Mouse (Mus musculus): ENCODE data around the gene Mindy2. TPM values are rescaled to one million over a fixed set of nuclear protein-coding genes. Genes with fewer than 3 reads are reported as not detected.

Mindy2 gene
- total and polyA plus RNA-seq, 2 experiments from 2014 or later: 20.4 to 35.9 TPM

DNA sequence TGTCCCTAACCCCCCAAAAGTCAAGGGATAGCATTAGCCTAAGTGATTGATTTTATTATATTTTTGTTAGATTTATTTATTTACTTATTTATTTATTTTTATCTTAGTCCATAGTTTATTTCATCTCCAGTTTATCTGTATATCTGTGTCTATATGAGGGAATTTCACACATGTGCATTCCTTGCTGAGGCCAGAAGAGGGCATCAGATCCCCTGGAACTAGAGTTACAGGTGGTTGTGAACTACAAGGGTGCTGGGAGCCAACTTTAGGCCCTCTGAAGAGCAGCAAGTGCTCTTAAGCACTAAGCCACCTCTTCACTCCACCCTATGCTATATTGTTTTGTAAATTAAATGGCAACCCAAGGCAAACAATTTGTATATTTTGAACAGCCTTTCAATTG lies 11.1 kb upstream of the Mindy2 start:
- no peaks in the 10 kb centered on the region for H3K4me1 ChIP-seq (ENCODE audit: insufficient read depth, low read length)
- no peak overlapping the region for H3K4me3 ChIP-seq (ENCODE audit: low read length)
- H3K36me3 ChIP-seq (ENCODE audit: insufficient read depth, low read length): no peaks in the 10 kb centered on the region
- H3K27ac ChIP-seq: no peak overlapping the region
- no peaks in the 10 kb centered on the region for H3K9me3 ChIP-seq (ENCODE audit: low read length)
- H3K27me3 ChIP-seq (ENCODE audit: insufficient read depth, low read length): no peaks in the 10 kb centered on the region
- no peak overlapping the region for H3K9ac ChIP-seq (replicated peaks; ENCODE audit: low read length)
- DNase-seq (ENCODE audit: low spot score) (no peak), ATAC-seq (no peak)
- TF ChIP-seq CTCF (IDR thresholded peaks at IDR 0.05; ENCODE audit: low read depth): peak; percentile 50
- no peak overlapping the region for H3K4me2 ChIP-seq (ENCODE audit: low read depth, low read length)

DNA sequence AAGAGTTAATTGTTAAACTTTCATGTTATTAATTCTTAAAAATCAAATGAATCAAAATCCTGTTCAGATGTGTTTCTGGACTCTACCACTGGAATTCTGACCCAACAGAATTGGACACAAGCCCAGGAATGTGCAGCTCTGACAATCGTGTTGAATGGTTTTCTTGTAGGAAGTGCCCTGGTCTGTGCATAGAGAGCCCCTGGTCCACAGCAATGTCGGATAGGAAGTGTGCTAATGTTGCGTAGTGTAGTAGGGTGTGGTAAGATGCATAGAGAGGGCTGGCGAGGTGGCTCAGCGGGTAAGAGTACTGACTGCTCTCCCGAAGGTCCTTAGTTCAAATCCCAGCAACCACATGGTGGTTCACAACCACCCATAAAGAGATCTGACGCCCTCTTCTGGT lies 9.8 kb upstream of the Mindy2 start:
- no peak overlapping the region for H3K4me2 ChIP-seq (ENCODE audit: low read depth, low read length)
- no peaks in the 10 kb centered on the region for H3K36me3 ChIP-seq (ENCODE audit: insufficient read depth, low read length)
- ATAC-seq (no peak), DNase-seq (ENCODE audit: low spot score) (no peak)
- WGBS: 70% methylated on average over 7 of the region's 7 CpGs
- no peak overlapping the region for H3K9ac ChIP-seq (replicated peaks; ENCODE audit: low read length)
- no peaks in the 10 kb centered on the region for H3K9me3 ChIP-seq (ENCODE audit: low read length)
- H3K4me3 ChIP-seq (ENCODE audit: low read length): no peak overlapping the region
- H3K27ac ChIP-seq: no peak overlapping the region
- no peaks in the 10 kb centered on the region for H3K4me1 ChIP-seq (ENCODE audit: insufficient read depth, low read length)
- H3K27me3 ChIP-seq (ENCODE audit: insufficient read depth, low read length): no peaks in the 10 kb centered on the region
- TF ChIP-seq CTCF (IDR thresholded peaks at IDR 0.05; ENCODE audit: low read depth): no peak

DNA sequence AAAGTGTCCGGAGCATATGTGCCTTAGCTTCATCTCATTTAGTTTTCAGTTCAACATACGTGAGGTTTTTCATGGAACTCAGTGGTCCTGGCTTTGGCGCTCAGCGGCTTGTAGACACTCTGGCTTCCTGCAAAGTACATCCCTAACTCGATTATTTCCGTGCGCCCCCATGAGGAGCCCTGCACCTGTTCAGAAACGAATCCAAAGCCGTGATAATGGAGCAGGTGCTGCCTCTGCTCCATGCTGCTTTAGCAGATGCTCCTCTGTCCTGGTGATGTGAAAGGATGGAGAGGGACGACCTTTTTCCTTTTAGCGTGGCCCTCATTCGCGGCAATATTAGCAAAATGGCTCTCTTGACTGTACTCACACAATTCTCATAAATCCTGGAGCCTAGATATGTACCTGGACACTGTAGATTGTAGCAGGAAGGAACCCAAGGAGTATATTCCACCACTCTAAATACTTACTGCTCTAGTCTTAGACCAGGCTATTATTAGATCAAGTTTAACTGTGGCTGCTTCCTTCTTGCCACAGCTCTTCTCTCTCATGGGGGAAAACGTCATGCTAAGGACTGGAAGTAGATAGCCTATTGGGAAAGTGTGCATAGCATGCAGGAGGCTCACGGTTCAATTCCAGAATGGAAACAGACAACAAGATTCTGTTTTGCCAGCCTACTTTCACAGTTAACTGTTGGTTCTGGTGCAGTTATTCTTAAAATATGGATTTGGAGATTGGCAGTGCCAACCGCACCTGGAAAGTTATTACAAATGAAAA lies 8.6 kb upstream of the Mindy2 start:
- TF ChIP-seq CTCF (IDR thresholded peaks at IDR 0.05; ENCODE audit: low read depth): no peak; the same call in 1 of the 2 replicates
- H3K36me3 ChIP-seq (ENCODE audit: insufficient read depth, low read length): no peaks in the 10 kb centered on the region
- no peaks in the 10 kb centered on the region for H3K4me1 ChIP-seq (ENCODE audit: insufficient read depth, low read length)
- no peak overlapping the region for H3K4me2 ChIP-seq (ENCODE audit: low read depth, low read length)
- no peaks in the 10 kb centered on the region for H3K9me3 ChIP-seq (ENCODE audit: low read length)
- no peaks in the 10 kb centered on the region for H3K27me3 ChIP-seq (ENCODE audit: insufficient read depth, low read length)
- DNase-seq (ENCODE audit: low spot score) (peak; percentile 66), ATAC-seq (peak; percentile 61; the same call in 1 of the 2 replicates)
- H3K4me3 ChIP-seq (ENCODE audit: low read length): no peak overlapping the region
- H3K9ac ChIP-seq (replicated peaks; ENCODE audit: low read length): no peak overlapping the region
- 54% methylated on average over 16 of the region's 16 CpGs for WGBS
- no peak overlapping the region; the same call in 1 of the 2 replicates for H3K27ac ChIP-seq

GRCm38 (mm10) chr9:70664847-70665246 lies 7.9 kb upstream of the Mindy2 start:
- DNase-seq (ENCODE audit: low spot score) (no peak), ATAC-seq (no peak)
- 83% methylated on average over 4 of the region's 4 CpGs for WGBS
- no peak for TF ChIP-seq CTCF (IDR thresholded peaks at IDR 0.05; ENCODE audit: low read depth)
- Histone ChIP-seq H3K27ac (no peak overlapping the region), H3K9me3 (ENCODE audit: low read length) (no peaks in the 10 kb centered on the region), H3K9ac (replicated peaks; ENCODE audit: low read length) (no peak overlapping the region), H3K4me2 (ENCODE audit: low read depth, low read length) (no peak overlapping the region), H3K4me3 (ENCODE audit: low read length) (no peak overlapping the region), H3K36me3 (ENCODE audit: insufficient read depth, low read length) (no peaks in the 10 kb centered on the region), H3K27me3 (ENCODE audit: insufficient read depth, low read length) (no peaks in the 10 kb centered on the region), H3K4me1 (ENCODE audit: insufficient read depth, low read length) (no peaks in the 10 kb centered on the region)

DNA sequence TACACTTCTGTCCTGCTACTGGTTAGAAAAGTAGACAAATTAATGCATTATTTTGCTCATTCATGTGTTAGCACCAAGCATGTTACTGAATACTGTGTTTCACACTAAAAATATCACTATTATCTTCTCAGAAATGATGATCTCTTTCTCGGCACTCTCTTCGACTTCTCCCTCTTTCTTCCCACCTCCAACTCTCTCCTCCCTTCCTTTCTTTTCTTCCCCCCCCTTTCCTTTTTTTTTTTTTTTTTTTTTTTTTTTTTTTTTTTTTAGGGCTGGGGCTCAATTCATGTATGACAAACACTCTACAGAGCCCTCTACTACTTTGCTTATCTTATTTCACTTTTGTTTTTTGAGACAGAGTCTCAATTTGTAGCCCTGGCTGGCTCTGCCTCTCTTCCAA lies 1.3 kb upstream of the Mindy2 start:
- Histone ChIP-seq H3K9ac (replicated peaks; ENCODE audit: low read length) (no peak overlapping the region), H3K36me3 (ENCODE audit: insufficient read depth, low read length) (no peaks in the 10 kb centered on the region), H3K4me2 (ENCODE audit: low read depth, low read length) (no peak overlapping the region), H3K27ac (no peak overlapping the region), H3K9me3 (ENCODE audit: low read length) (no peaks in the 10 kb centered on the region), H3K27me3 (ENCODE audit: insufficient read depth, low read length) (no peaks in the 10 kb centered on the region), H3K4me1 (ENCODE audit: insufficient read depth, low read length) (peaks cover 4% of the 10 kb centered on the region), H3K4me3 (ENCODE audit: low read length) (no peak overlapping the region)
- 69% methylated on average over 2 of the region's 2 CpGs for WGBS
- ATAC-seq: no peak
- no peak for DNase-seq (ENCODE audit: low spot score)
- no peak for TF ChIP-seq CTCF (IDR thresholded peaks at IDR 0.05; ENCODE audit: low read depth)

DNA sequence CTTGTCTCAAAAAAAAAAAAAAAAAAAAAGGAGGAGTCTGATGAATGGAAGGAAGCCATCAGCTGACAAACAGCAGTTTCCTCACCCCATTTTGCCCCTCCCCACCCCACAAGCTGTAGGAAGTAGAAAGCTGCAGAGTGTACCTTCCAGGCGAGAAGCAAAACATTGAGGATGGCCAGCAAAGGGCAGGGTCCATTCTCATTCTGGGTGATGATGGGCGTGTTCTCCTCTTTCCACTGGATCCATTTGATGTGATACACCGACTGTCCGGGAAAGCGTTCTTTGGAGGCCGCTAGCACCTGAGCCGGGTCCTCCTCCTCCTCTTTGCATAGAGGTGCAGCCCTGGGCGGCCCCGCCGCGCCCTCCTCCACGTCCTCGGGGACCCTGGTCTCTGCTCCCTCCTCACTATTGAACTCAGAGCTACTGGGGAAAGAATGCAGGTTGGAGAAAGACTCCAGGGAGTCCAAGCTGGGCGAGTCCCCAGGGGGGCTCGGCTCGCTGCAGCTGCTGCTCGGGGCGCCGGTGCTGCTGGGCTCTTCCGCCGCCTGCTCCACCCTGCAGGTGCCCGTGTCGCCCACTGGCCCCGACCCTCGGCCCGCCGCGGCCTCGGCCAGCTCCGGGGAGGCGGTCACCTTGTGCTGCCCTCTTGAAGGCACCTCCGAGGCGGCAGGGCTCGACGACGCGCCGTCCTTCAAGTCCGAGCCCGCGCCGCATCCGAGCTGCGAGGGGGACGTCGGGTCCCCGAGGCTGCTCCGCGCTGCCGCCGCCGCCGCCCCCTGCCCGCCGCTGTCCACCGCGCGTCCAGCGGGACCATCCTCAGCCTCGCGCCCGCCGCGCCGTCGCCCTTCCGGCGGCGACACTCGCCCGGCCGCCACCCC lies 605 bp downstream of the Mindy2 start, which contains the start of gene Gm10642:
Gm10642 (plus strand) TSS at position 122 of the 878 bp plus-strand sequence.
- Histone ChIP-seq H3K4me2 (ENCODE audit: low read depth, low read length) (peak within 1 kb of the TSS; percentile 62), H3K4me3 (ENCODE audit: low read length) (peak within 1 kb of the TSS; percentile 99), H3K9ac (replicated peaks; ENCODE audit: low read length) (peak within 1 kb of the TSS; percentile 94), H3K9me3 (ENCODE audit: low read length) (no peaks in the 10 kb centered on the region), H3K36me3 (ENCODE audit: insufficient read depth, low read length) (no peaks in the 10 kb centered on the region), H3K4me1 (ENCODE audit: insufficient read depth, low read length) (peaks cover 10% of the 10 kb centered on the region), H3K27me3 (ENCODE audit: insufficient read depth, low read length) (no peaks in the 10 kb centered on the region), H3K27ac (peak within 1 kb of the TSS; percentile 97)
- TF ChIP-seq CTCF (IDR thresholded peaks at IDR 0.05; ENCODE audit: low read depth): no peak
- peak; percentile 76 for DNase-seq (ENCODE audit: low spot score)
- under 1% methylated on average over 61 of the region's 72 CpGs for WGBS
- ATAC-seq: peak; percentile 58
